In the genomic region with DNA sequence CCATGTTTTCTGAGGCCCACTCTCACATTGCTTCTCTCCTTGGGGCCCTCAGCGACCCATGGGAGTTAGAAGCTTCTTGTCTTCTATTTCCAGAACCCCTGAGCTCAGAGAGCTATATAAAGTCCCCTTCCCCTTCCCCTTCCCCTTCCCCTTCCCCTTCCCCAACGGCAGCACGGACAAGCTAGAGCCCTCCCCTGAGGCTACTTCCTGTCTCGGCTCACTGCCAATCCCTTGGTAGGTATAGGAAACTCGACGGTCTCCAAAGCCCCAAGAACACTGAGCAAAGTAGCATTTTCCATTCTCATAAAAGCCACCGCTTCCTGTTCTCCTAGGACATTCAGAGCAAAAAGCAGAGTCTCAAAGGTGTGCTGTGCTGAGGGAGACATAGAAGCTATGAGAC, we compare ENCODE assay signal across 20 mouse cellular contexts.
A peak's percentile ranks its signal among the peaks of the same experiment; 100 is the strongest.
DNase-seq lines count a peak whose midpoint lies in the region; ATAC-seq lines count a peak whose summit lies in the region.
"Had no signal": no experiment of that assay in that cellular context is flagged by ENCODE, and none has a peak within 500 bp of the region (broad histone marks: within the 10 kb centered on the region; RNA-seq: fewer than 3 reads in every experiment).

No protein-coding gene starts in this region.

- 75% methylated on average over 7 of the region's 7 CpGs for WGBS in heart, embryonic 14.5 days

- H3K27me3 ChIP-seq in heart, embryonic 14.5 days (ENCODE audit: control insufficient read depth, insufficient read depth, low read length): no peaks in the 10 kb centered on the region
- H3K27me3 ChIP-seq: CH12.LX; forebrain, embryonic 13.5 days; limb, embryonic 13.5 days; midbrain, embryonic 13.5 days; neural tube, embryonic 12.5 days had no signal

- H3K36me3 ChIP-seq in heart, embryonic 14.5 days (ENCODE audit: control insufficient read depth, insufficient read depth, low read length): no peaks in the 10 kb centered on the region
- H3K36me3 ChIP-seq: limb, embryonic 13.5 days; midbrain, embryonic 13.5 days; neural tube, embryonic 12.5 days had no signal

- H3K9me3 ChIP-seq in heart, embryonic 14.5 days (ENCODE audit: control insufficient read depth, low read length): no peaks in the 10 kb centered on the region
- H3K9me3 ChIP-seq: forebrain, embryonic 13.5 days; limb, embryonic 13.5 days; midbrain, embryonic 13.5 days; neural tube, embryonic 12.5 days had no signal

- H3K4me2 ChIP-seq in heart, embryonic 14.5 days (ENCODE audit: low read length): no peak overlapping the region
- H3K4me2 ChIP-seq: forebrain, embryonic 13.5 days; limb, embryonic 13.5 days; midbrain, embryonic 13.5 days; neural tube, embryonic 12.5 days had no signal

- DNase-seq in heart, adult 11 months: peak; percentile 96
- no peak for DNase-seq in heart, adult 8-10 months (ENCODE audit: low spot score)
- peak; percentile 71 for DNase-seq in kidney, postnatal 10 days
- DNase-seq in kidney, adult 11 months: no peak
- peak; percentile 59 to 63 for DNase-seq in kidney, postnatal 25 days
- DNase-seq in spleen, adult 18-20 months: no peak
- DNase-seq: cerebellum, adult 2 months; cerebellum, postnatal 36 days; gastrocnemius, postnatal 25 days; lung, postnatal 14 days; right cerebral cortex, adult 18-20 months had no signal

- peak; percentile 54; the same call in 1 of the 2 replicates for ATAC-seq in heart, embryonic 14.5 days (ENCODE audit: insufficient number of reproducible peaks, insufficient read depth, low FRiP score, low read depth)
- no peak for ATAC-seq in granulocyte monocyte progenitor cell, adult 5-6 weeks (replicated peaks; ENCODE audit: poor library complexity, severe bottlenecking)
- ATAC-seq: forebrain, embryonic 13.5 days; midbrain, embryonic 13.5 days had no signal

- H3K4me1 ChIP-seq in heart, embryonic 14.5 days (ENCODE audit: control insufficient read depth in 2 of 2, insufficient read depth in 2 of 2, low read length in 2 of 2): no peaks in the 10 kb centered on the region; a peak in 2 of 4 replicates
- H3K4me1 ChIP-seq: forebrain, embryonic 13.5 days; midbrain, embryonic 13.5 days; neural tube, embryonic 12.5 days had no signal

- H3K9ac ChIP-seq in heart, embryonic 14.5 days (ENCODE audit: low read length): no peak overlapping the region
- H3K9ac ChIP-seq: forebrain, embryonic 13.5 days; limb, embryonic 13.5 days; liver, embryonic 14.5 days; midbrain, embryonic 13.5 days; neural tube, embryonic 12.5 days had no signal

- no peak overlapping the region for H3K4me3 ChIP-seq in heart, embryonic 14.5 days (ENCODE audit: control insufficient read depth in 1 of 2, insufficient read depth in 1 of 2, low read depth in 1 of 2, low read length in 2 of 2)
- H3K4me3 ChIP-seq: erythroblast, embryonic 14.5 days; forebrain, embryonic 13.5 days; limb, embryonic 13.5 days; midbrain, embryonic 13.5 days; neural tube, embryonic 12.5 days had no signal

- no peak overlapping the region for H3K27ac ChIP-seq in heart, embryonic 14.5 days (replicated peaks in 1 of 2; ENCODE audit: control insufficient read depth in 1 of 2, insufficient read depth in 1 of 2, low read depth in 2 of 2, low read length in 2 of 2)
- H3K27ac ChIP-seq: forebrain, embryonic 13.5 days; limb, embryonic 13.5 days; liver, embryonic 14.5 days; midbrain, embryonic 13.5 days; neural tube, embryonic 12.5 days had no signal

Comparison
In these comparisons a context has a peak if more than half of its experiments do, and no peak if none do; other contexts are left out.
1. DNase-seq: peak in heart, adult 11 months (single experiment), kidney, postnatal 10 days (single experiment) and kidney, postnatal 25 days (2 of 2); none in heart, adult 8-10 months (single experiment), kidney, adult 11 months (single experiment) and spleen, adult 18-20 months (0 of 2).